Mouse (Mus musculus) megakaryocyte, embryonic 14.5 days (primary cell): ENCODE data around the gene Syne4.

Experiments
- FLI1 ChIP-seq: IDR thresholded peaks from 2 replicates; pipeline ENCODE4 v1.6.1; 2012; ENCODE audit warnings: low read length, inconsistent platforms, mixed read lengths
- GATA1 ChIP-seq: IDR thresholded peaks from 3 replicates; pipeline ENCODE4 v1.6.1; 2012; ENCODE audit warnings: mixed read lengths, low read length, inconsistent platforms, borderline replicate concordance

DNA sequence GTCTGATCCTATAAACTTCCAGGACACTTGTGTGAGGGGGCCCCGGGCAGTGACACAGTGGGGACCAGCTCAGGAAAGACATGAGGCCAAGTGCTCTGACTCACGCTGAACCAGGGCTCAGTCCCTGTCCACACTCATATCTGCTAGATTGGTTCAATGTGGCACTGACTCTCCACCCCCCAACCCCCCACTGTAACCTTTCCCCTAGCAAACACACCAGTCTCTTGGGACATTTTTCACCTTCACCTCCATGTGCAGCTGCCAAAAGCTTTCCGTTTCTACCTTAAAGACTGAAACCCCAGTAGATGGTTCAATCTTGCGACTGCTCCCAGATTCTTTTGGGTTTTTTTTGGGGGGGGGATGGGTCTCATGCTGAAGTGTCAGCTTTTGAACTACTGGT is 39.5 kb downstream of the Syne4 start:
- no peak for TF ChIP-seq GATA1
- no peak for TF ChIP-seq FLI1
